Mouse (Mus musculus): ENCODE results near the gene Gm2174. TPM values are rescaled to one million over a fixed set of nuclear protein-coding genes. Genes with fewer than 3 reads are reported as not detected.

The Gm2174 gene
- total RNA-seq, 2 experiments from 2014 or later: 23.6 TPM; not detected in 1

DNA sequence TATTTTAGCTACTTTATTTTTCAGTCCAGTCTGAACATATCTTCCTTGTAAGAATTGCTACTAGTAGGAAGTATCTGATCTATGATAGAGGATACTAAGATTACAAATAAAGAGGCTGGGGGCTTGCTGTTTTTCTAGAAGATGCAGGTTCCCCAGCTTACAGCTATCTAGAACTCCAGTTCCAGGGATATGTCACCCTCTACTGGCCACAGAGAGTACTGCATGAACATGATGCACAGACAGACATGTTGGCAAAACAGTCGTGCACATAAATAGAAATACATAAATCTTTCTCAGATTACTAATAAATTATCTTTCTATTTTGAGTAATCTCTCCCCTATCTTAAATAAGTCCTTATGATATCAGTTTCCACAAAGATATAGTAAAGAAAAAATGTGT, 42.0 kb downstream of the Gm2174 start:
- ATAC-seq (replicated peaks; ENCODE audit: low FRiP score, poor library complexity, severe bottlenecking): no peak

DNA sequence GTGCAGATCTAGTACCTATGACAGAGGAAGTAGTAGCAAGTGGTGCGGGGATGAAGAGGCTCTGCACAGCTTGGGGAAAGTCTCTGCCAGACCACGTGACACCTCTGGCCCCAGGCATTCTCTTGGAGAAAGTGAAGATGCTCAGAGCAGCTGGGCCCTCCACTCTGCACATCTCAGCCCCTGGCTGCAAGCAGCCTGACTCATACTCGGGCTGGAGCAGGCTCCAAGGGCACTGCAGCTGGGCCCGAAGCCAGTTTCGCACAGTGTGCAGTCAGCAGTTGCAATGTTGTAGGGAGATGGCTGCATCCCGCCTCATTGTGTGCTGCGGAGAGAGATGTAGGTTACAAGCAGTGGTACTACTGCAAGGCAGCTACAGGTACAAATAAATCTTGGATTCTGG, 49.5 kb downstream of the Gm2174 start:
- ATAC-seq (replicated peaks; ENCODE audit: low FRiP score, poor library complexity, severe bottlenecking): no peak

Other genes starting within 250 kb of the Gm2174 start
- gene Gm773, start 235.1 kb upstream of the Gm2174 start, total RNA-seq (2015; ENCODE audit: low replicate concordance): not detected in 2 replicates
- gene Gm773, start 235.1 kb upstream of the Gm2174 start, total RNA-seq (2017; ENCODE audit: low replicate concordance): not detected in 2 replicates
- 1.3 TPM in 1 of 2 replicates, not detected in the other for gene Zfp449, start 101.6 kb upstream of the Gm2174 start, total RNA-seq (2015; ENCODE audit: low replicate concordance)
- 0.08 and 0.39 TPM in 2 replicates for gene Zfp449, start 101.6 kb upstream of the Gm2174 start, total RNA-seq (2017; ENCODE audit: low replicate concordance)
- gene Smim10l2a, start 73.4 kb upstream of the Gm2174 start, total RNA-seq (2015; ENCODE audit: low replicate concordance): not detected in 2 replicates
- gene Smim10l2a, start 73.4 kb upstream of the Gm2174 start, total RNA-seq (2017; ENCODE audit: low replicate concordance): not detected in 2 replicates
- 223 and 328 TPM in 2 replicates for gene Ints6l, start 6.9 kb downstream of the Gm2174 start, total RNA-seq (2015; ENCODE audit: low replicate concordance)
- gene Ints6l, start 6.9 kb downstream of the Gm2174 start, total RNA-seq (2017; ENCODE audit: low replicate concordance): 124 and 128 TPM in 2 replicates
- not detected in 2 replicates for gene Gm10477, start 76.8 kb downstream of the Gm2174 start, total RNA-seq (2015; ENCODE audit: low replicate concordance)
- not detected in 2 replicates for gene Gm10477, start 76.8 kb downstream of the Gm2174 start, total RNA-seq (2017; ENCODE audit: low replicate concordance)
- not detected in 2 replicates for gene Gm648, start 101.6 kb downstream of the Gm2174 start, total RNA-seq (2015; ENCODE audit: low replicate concordance)
- not detected in 2 replicates for gene Gm648, start 101.6 kb downstream of the Gm2174 start, total RNA-seq (2017; ENCODE audit: low replicate concordance)
- gene Mmgt1, start 150.1 kb downstream of the Gm2174 start, total RNA-seq (2015; ENCODE audit: low replicate concordance): 8.4 and 11.9 TPM in 2 replicates
- gene Mmgt1, start 150.1 kb downstream of the Gm2174 start, total RNA-seq (2017; ENCODE audit: low replicate concordance): 6.3 and 7.6 TPM in 2 replicates
- gene Slc9a6, start 161.8 kb downstream of the Gm2174 start, total RNA-seq (2015; ENCODE audit: low replicate concordance): 2.5 and 4.2 TPM in 2 replicates
- 3.3 and 5.3 TPM in 2 replicates for gene Slc9a6, start 161.8 kb downstream of the Gm2174 start, total RNA-seq (2017; ENCODE audit: low replicate concordance)

Measured in erythroid progenitor cell, adult 5-6 weeks (primary cell).